Mouse (Mus musculus): ENCODE results near the gene Safb2.
A peak's percentile ranks its signal among the peaks of the same experiment; 100 is the strongest.

The Safb2 gene

DNA sequence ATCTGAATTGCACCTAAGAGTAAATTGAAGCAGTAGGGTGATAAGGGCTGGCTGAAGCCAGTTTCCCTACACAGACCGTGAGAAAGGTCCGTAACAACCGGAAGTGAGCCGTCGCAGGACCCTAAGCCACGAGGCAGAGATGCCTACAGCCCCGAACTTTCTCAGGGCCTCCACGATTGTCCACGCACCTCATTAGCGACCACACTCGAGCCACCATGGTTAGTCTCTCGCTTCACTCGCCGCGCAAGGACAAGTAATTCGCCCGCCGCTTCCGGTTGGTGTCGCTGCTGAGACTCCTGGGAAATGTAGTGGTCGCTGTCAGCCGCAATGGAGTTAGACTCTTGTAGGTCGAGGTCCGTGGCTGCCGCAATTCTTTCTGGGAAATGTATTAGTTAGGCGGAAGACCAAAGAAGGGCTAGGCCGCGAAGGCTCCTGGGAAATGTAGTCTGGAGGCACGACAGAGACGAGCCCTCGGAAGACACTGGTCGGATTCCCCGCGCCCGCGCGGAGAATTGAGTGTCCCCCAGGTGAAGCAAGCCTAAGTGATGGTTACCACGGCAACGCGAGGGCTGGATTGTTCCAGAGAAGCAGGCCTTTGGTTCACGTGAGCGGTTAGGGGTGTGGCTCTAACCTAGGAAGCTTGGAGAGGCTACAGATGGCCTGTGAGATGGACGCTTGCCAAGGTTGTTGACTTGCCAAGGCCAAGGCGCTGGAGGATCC lies 25.2 kb upstream of the Safb2 start, which contains the start of gene 2410015M20Rik:
Gene 2410015M20Rik (minus strand): TSS at position 320 of the 720 bp plus-strand sequence.
- peak; percentile 94 for DNase-seq (ENCODE audit: low spot score in 2 of 2)

DNA sequence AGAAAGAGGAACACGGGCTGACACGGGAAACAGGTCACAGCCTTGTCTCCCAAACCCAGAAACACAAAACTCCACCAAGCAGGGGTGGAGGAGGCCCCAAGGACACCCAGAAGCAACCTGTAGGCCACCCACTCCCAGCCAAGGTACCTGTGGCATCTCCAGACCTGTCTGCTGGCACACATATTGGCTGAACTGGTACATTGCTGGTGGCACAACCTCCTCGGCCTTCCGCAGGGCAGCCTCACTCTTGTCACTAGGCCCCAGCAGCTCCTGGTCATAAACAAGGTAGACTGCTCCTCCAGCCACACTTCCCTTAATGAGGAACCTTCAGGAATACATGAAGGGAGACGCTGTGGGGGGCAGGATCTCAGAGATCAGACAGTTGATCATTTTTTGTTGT lies 24.3 kb upstream of the Safb2 start:
- no peak for DNase-seq (ENCODE audit: low spot score in 2 of 2)

DNA sequence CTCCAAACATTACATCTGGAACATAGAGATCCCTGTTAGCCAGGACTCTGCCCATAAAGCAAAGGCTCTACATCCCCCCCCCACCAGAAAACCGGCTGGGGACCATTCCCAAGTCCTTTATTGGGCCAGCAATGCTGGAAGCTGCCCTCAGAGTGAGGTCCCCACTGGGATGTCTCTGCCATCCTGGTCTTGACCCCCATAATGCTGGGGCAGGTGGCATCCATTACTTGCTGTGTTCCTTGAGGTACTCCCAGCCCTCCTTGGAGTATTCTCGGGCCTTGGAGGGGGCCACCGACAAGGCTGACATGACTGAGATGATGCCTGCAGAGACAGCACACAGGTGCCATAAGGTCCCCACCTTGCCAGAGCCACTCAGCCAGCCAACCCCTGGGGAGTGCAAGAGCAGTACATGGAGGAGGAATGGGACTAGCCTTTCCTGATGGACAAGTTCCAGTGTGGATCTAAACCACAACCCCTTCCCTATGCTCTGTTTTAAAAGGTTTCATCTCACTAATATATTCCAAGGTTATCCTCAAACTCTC lies 23.2 kb upstream of the Safb2 start:
- DNase-seq (ENCODE audit: low spot score in 2 of 2) = no peak

DNA sequence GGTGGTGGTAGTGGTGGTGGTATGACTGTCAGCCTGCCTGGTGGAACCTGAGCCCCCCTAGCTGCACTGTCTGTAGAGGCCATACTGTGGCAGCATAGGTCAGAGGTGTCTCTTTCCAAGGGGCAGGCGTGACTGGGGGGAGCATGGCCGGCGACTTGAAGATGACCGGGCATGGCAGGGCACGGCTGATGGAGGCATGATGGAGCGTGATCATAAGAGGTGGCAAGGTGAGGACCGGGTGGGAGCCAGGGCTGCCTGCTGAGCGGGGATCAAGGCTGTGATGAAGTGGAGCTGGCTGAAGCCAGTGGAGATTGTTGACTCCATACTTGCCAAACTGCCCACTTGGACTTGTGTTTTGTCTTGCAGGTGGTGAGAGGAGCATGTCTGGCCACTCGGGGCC lies 21.0 kb upstream of the Safb2 start:
- no peak for DNase-seq (ENCODE audit: low spot score in 2 of 2)

DNA sequence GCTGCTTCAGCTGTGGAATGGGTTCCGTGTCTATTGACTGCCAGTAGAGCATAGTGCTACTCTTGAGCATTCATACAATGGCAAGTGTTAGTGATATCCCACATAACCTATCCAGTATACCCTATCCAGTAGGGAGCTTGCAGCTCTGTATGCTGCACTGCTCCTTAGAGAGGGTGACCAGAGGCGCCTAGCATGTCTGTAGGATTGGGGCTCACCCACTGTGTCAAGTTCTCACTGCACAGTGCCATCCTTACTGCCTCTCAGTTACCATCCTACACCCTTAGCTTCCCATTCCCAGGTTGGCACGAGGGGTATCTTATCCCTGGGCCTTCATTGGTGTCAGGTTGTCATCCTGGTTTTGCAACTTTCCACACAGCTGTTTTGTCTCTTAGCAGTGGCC lies 20.0 kb upstream of the Safb2 start:
- DNase-seq (ENCODE audit: low spot score in 2 of 2) = no peak

DNA sequence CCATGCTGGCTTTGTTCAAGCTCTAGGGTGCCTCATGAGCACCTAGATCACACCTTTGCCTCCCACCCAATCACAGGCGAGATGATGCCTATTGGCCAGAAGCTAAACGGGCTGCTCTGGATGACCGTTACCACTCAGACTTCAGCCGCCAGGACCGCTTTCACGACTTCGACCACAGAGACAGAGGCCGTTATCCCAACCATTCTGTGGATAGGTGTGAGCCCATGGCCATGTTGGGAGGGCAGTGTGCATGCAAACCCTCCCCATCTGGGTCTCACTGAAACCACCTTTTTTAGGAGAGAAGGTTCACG lies 19.6 kb upstream of the Safb2 start:
- no peak for DNase-seq (ENCODE audit: low spot score in 2 of 2)

DNA sequence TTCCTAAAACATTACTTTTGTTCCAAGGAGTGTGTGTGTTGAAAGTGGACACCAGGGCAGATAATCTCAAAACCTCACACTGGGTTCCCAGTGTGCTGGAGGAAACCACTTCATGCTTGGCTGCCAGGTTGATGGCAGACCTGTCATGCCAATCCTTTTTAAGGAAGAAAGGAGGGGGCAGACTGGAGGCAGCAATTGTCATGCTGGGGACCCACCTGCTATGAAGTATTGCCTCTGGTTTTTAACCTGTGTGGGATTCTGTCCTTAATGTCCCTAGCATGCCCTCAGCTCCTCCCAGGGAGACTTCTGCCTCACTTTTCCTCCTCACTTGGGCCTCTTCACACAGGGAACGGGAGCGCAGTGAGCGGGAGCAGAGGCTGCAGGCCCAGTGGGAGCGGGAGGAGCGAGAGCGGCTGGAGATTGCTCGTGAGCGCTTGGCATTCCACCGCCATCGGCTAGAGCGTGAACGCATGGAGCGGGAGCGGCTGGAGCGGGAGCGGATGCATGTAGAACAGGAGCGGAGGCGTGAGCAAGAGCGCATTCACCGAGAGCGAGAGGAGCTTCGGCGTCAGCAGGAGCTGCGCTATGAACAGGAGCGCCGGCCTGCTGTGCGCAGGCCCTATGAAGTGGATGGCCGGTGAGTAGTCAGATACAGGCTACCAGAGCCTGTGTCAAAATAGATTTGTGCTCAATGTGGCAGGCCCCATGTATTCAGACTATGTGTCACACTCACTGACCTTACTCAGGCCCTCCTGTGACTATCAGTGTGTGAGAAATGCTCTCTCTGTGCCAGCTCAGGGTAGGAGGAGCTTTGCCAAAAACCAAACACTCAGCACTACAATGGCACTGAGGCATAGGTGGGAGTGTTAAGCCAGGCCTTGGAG lies 19.0 kb upstream of the Safb2 start:
- DNase-seq (ENCODE audit: low spot score in 2 of 2) = no peak

DNA sequence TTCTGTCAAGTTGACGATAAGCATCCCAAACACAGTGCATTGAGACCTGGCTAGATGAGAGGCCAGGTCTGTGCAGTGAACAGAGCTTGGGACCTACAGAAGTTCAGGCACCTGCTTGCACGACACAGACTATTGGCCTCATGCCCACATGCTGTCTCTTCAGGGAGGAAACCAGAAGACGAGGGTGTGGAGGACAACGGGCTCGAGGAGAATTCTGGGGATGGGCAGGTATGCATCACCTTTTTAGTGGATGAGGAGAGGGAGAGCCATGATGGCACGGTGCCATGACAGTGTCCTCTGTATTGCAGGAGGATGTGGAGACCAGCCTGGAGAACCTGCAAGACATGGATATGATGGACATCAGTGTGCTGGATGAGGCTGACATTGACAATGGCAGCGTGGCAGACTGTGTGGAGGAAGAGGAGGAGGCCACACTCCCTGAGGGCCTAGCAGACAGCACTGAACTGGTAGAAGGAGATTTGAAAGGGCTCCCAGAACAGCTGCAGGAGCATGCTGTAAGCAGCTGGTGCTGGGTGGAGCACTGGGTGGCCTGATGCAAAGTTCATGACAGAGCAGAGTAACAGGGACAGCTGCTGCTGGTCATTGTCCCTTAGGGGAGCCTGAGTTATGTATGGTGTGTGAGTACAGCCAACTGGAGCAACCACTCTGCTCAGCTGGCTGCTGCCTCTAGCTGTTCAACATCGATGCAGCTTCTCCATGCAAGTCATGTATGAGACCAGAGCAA lies 9.3 kb upstream of the Safb2 start:
- no peak for DNase-seq (ENCODE audit: low spot score in 2 of 2)

DNA sequence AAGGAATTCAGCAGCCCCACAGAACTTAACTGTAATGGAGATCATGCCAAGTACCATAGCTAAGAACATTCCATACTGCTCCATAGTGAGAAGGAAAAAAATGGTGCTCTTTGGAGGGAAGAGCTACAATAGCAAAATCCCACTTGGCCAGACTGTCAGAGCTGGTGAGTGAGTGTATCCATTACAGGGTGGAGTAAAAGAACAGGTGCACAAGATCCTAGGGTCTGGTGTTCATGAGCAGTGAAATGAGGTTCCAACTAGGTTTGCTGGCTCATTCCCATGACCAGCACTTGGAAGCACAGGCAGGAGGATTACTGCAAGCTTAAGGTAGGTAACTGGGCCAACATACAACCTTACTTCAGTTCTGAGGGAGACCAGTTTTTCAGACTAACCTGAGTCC lies 8.2 kb upstream of the Safb2 start:
- no peak for DNase-seq (ENCODE audit: low spot score in 2 of 2)

DNA sequence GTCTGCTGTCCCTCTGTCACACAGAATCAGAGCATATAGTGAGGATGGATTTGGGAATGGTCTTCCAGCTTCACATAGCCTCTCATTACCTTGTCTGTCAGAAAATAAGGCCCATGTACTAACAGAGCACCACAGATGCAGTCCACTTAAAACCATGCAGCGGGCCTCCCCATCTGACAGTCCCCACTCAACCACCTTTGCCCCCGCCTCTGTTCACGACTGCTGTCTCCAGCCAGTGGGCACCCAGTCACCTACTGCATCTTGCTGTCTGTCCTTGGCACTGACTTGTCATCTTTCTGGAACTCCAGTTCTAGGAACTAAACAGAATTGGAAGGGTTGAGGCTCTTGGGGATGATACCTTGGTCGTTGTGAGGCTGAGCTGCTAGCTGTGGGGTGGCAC lies 4.5 kb upstream of the Safb2 start:
- DNase-seq (ENCODE audit: low spot score in 2 of 2) = no peak

DNA sequence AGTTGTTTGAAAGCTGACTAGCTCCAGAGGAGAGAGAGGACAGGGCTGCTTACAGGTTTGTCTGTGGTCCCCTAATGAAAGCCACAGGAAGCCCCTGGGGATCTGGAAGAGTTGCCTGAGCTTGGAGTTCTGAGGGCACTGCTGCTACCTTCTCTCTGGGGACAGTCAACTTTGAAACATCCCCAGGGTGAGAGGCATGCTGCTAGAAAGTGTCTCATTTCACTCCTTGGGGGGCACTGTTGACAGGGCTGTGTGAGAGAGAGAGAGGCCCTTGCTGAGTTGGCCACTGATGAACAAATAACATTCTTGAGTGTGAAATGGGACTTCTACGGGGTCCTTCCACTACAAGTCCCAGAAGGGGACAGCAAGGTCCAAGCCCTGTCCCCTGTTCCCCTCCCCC lies 3.4 kb upstream of the Safb2 start:
- no peak for DNase-seq (ENCODE audit: low spot score in 2 of 2)

DNA sequence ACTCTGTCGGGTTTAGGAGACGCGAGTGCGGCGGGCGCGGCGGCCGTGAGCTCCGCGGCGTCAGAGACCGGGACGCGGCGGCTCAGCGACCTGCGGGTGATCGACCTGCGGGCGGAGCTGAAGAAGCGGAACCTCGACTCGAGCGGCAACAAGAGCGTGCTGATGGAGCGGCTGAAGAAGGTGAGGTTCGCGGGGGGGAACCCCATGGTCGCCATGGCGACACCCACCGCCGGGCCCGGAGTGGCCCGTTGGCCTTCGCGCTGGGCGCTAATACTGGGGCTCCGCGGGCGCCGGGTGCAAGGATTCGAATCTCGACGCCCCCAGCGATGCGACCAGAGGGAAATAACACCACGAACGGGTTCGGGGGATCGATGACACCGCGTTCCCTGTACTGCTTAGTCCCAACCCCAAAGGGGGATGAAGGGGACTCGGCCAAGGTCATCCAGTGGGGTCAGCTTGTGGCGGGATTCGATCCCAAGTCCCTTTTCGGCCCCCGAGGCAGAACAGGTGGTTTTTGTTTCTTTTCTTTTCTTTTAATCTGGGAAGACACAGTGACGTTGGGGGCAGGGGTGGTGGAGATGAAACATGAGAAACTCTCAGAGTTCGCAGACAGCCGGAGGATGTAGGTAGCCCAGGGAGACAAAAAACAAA lies 911 bp upstream of the Safb2 start:
- DNase-seq (ENCODE audit: low spot score in 2 of 2) = peak; percentile 51 to 58

DNA sequence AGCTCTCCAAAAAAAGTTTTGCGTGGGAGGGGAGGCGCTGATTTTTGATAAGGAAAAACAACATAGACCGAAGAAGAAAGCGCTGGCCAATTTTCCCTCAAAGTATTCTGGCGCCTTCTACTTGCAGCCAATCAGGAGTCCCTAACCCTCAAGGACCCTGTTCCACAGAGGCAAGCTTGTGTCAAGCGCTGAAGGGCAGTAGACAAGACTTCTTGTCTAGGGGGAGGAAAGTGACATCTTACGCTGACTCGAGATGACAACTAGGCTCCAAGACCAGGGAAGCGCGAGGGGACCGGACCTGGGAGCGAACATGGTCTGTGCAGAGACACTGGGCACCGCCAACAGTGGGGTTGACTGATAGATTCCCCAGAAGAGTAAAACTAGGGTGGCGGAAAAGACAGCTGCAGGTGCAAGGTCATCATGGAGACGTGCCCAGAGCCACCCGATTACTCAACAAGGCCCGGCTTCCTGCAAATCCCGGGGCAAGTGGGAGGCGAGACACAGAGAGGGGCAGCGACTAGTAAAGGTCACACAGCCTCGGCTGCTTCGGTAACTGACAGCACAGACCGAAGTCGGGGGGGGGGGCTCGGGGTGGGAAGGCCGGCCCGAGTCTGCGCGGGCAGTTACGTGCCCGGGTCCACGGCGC lies 651 bp downstream of the Safb2 start:
- peak in 1 of 2 experiments; percentile 51 for DNase-seq (ENCODE audit: low spot score in 2 of 2)

DNA sequence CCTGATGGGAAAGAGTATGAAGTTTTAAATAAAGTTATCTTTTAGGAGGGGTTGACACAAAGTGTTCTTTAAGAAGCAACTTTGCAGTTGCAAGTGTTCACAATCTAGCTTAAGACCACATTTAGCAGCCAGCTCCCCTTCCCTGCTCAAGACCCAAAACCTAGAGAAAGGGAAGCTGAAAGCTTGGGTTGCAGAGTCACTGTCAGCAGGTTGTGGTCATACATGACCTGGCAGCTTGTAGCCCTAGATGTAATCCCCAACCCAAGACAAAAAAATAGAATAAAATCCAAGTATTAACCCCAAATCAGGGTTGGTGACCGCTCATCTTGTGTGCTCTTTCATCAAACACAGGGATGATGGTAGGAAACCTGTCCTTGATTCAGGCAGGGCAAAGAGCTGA lies 1.3 kb downstream of the Safb2 start:
- no peak for DNase-seq (ENCODE audit: low spot score in 2 of 2)

DNA sequence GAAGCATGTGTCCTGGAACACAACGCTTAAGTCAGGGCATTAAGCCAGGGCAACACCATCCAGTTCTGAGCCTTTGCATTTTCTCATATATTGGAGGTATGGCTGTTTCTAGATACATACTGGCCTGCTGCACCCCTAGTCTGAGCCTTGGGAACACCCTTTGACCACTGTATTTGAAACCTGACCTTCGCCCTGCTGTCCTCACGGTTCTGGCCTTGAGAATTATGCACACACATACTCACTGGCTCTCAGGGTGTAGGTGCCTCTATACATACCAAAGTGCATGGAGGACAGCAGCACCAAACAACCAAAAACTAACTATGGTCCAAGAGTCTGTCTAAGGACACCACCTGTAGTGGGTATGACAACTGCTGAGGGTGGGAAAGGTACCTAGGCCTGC lies 11.4 kb downstream of the Safb2 start:
- no peak for DNase-seq (ENCODE audit: low spot score in 2 of 2)

DNA sequence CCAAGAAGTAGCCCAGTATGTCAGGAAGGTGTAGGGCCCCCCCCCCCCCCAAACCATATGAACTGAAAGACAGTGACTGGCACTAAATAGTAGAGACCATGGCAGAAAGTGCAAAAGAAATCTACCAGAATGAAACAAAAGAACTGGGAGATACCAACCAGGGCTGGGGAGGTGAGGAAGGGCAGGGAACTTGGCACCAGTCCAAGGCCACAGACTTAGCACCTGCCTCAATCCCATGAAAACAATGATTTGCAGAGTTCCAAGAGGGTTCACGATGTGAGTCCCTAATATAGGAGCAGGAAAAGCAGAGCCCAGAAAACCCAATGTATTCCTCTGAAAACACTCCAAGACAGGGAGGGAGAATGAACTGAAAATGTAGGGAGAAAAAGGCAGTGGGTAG lies 12.2 kb downstream of the Safb2 start:
- DNase-seq (ENCODE audit: low spot score in 2 of 2) = no peak

DNA sequence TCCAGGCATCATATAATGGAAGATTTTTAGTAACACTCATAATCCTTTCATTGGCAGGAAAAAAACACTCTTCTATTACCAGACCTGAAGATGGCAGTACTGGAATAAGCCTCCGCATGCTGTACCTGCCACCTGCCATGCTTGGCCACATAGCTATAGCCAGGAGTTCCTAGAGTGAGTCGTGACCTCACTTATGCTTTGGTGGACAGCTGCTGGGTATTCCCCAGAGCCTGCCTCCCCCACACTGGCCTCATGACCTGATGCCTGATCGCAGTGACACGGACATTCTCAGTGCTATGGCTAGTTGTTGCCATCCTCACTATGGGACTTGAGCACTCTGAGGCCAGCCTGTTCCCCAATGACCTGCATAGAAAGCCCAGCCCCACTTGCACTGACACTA lies 14.1 kb downstream of the Safb2 start:
- DNase-seq (ENCODE audit: low spot score in 2 of 2) = no peak

DNA sequence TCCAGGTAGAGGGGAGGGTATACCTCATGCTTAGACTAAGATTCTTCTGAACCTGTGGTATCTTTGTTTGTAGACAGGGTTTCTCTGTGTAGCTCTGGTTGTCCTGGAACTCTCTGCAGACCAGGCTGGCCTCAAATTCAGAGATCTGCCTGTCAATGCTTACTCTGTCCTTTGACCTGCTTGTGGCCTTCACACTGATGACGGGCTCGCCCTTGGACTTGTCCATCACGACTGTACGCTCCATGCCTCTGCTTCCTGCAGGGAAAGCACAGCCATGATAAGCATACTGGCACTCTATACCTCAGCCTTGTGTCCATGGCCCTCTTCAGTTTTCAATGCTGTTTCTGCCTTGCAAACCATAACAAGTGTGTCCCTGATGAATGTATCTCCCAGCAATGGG lies 17.0 kb downstream of the Safb2 start:
- no peak for DNase-seq (ENCODE audit: low spot score in 2 of 2)

DNA sequence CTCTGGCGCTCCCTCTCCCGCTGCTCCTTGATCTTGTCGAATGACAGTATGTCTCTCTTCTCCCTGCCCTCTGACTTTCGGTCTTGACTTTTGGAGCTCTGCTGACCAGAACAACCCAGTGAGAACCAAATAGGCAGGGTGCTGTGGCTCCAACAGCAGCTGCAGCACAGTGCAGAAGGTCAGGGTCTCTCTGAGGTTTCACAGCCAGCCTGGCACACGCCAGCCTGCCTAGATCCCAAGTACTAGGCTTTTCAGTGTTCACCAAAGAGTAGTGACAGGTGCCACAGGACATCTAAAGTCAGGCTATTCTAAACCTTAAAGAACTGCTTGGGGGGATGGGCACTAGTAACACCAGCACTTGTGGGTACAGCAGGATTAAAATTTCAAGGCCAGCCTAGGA lies 17.5 kb downstream of the Safb2 start:
- no peak for DNase-seq (ENCODE audit: low spot score in 2 of 2)

DNA sequence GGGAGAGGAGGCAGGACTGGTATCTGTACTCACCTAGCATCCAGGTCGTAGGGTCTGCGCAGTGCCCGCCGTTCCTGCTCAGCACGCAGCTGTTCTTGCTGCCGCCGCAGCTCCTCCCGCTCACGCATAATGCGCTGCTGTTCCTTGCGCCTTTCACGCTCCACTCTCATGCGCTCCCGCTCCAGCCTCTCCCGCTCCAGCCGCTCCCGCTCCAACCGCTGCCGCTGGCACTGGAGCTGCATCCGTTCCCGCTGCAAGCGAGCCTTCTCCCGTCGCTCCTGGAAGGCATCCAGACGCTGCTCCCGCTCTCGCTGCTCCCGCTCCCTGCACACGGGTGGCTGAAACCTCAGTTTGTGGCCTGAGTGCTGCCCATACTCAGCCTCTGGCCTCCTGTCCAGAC lies 18.1 kb downstream of the Safb2 start:
- no peak for DNase-seq (ENCODE audit: low spot score in 2 of 2)

DNA sequence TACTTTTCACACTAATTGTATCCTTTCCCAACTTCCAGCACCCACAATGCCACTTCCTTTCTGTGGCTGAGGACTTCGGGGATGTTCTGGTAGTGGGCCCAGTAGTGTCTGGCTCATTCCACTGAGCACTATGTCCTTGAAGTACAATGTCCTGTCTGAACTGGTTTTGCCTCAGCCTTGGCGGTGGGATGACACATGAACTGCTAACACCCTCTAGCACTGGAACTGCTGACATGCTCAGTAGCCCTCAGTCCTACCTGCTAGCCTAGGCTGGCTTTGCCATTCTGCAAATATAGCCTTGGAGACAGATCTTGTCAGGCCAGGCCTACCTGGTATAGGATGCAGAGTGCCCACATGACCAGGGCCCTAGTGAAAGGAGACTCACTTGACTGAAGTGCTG lies 22.5 kb downstream of the Safb2 start:
- no peak for DNase-seq (ENCODE audit: low spot score in 2 of 2)
